Mouse (Mus musculus): ENCODE measurements around the gene Atp2a2. TPM values are rescaled to one million over a fixed set of nuclear protein-coding genes. Genes with fewer than 3 reads are reported as not detected.

The Atp2a2 gene
- polyA plus RNA-seq, 1 experiment from 2014 or later: 47.2 TPM

- H3K27ac ChIP-seq (ENCODE audit: low read depth, low read length): peak overlapping the region; percentile 100
- 29% methylated on average over 4 of the region's 4 CpGs for WGBS
- H3K9me3 ChIP-seq (ENCODE audit: control insufficient read depth, low read length): no peaks in the 10 kb centered on the region
- peaks cover 25% of the 10 kb centered on the region for H3K4me1 ChIP-seq (ENCODE audit: control insufficient read depth, insufficient read depth, low read depth, low read length)
- no peak overlapping the region for H3K4me3 ChIP-seq (ENCODE audit: low read length)
- H3K27me3 ChIP-seq (replicated peaks; ENCODE audit: control insufficient read depth, insufficient read depth, low read length): no peaks in the 10 kb centered on the region
- no peak overlapping the region; the same call in 1 of the 2 replicates for H3K4me2 ChIP-seq (ENCODE audit: low read length)
- no peak for ATAC-seq
- no peak overlapping the region for H3K9ac ChIP-seq (ENCODE audit: low read depth, low read length)
- H3K36me3 ChIP-seq (ENCODE audit: control insufficient read depth, insufficient read depth, low read length): no peaks in the 10 kb centered on the region
Measured at GRCm38 (mm10) chr5:122503760-122504119, 1.7 kb upstream of the Atp2a2 start.

- H3K9ac ChIP-seq (ENCODE audit: low read depth, low read length): peak overlapping the region; percentile 90
- peak overlapping the region; percentile 69 for H3K4me2 ChIP-seq (ENCODE audit: low read length)
- no peaks in the 10 kb centered on the region for H3K9me3 ChIP-seq (ENCODE audit: control insufficient read depth, low read length)
- peak overlapping the region; percentile 94 for H3K4me3 ChIP-seq (ENCODE audit: low read length)
- no peaks in the 10 kb centered on the region for H3K27me3 ChIP-seq (replicated peaks; ENCODE audit: control insufficient read depth, insufficient read depth, low read length)
- no peaks in the 10 kb centered on the region for H3K36me3 ChIP-seq (ENCODE audit: control insufficient read depth, insufficient read depth, low read length)
- peak overlapping the region; percentile 100 for H3K27ac ChIP-seq (ENCODE audit: low read depth, low read length)
- peaks cover 29% of the 10 kb centered on the region for H3K4me1 ChIP-seq (ENCODE audit: control insufficient read depth, insufficient read depth, low read depth, low read length)
- WGBS: 21% methylated on average over 15 of the region's 15 CpGs
- no peak for ATAC-seq
Measured at GRCm38 (mm10) chr5:122503015-122503759, 1.2 kb upstream of the Atp2a2 start.

GRCm38 (mm10) chr5:122501101-122502076 lies 636 bp downstream of the Atp2a2 start:
- H3K27me3 ChIP-seq (replicated peaks; ENCODE audit: control insufficient read depth, insufficient read depth, low read length): no peaks in the 10 kb centered on the region
- H3K4me1 ChIP-seq (ENCODE audit: control insufficient read depth, insufficient read depth, low read depth, low read length): peaks cover 35% of the 10 kb centered on the region
- H3K36me3 ChIP-seq (ENCODE audit: control insufficient read depth, insufficient read depth, low read length): no peaks in the 10 kb centered on the region
- peak overlapping the region; percentile 100 for H3K9ac ChIP-seq (ENCODE audit: low read depth, low read length)
- H3K27ac ChIP-seq (ENCODE audit: low read depth, low read length): peak overlapping the region; percentile 100
- H3K4me2 ChIP-seq (ENCODE audit: low read length): peak overlapping the region; percentile 60
- ATAC-seq: peak; percentile 9
- under 1% methylated on average over 83 of the region's 113 CpGs for WGBS
- peak overlapping the region; percentile 94 for H3K4me3 ChIP-seq (ENCODE audit: low read length)
- H3K9me3 ChIP-seq (ENCODE audit: control insufficient read depth, low read length): no peaks in the 10 kb centered on the region

- no peaks in the 10 kb centered on the region for H3K36me3 ChIP-seq (ENCODE audit: control insufficient read depth, insufficient read depth, low read length)
- H3K4me2 ChIP-seq (ENCODE audit: low read length): peak overlapping the region; percentile 60
- peak overlapping the region; percentile 100 for H3K9ac ChIP-seq (ENCODE audit: low read depth, low read length)
- peaks cover 35% of the 10 kb centered on the region for H3K4me1 ChIP-seq (ENCODE audit: control insufficient read depth, insufficient read depth, low read depth, low read length)
- no peaks in the 10 kb centered on the region for H3K27me3 ChIP-seq (replicated peaks; ENCODE audit: control insufficient read depth, insufficient read depth, low read length)
- no peak overlapping the region for H3K27ac ChIP-seq (ENCODE audit: low read depth, low read length)
- ATAC-seq: no peak
- H3K9me3 ChIP-seq (ENCODE audit: control insufficient read depth, low read length): no peaks in the 10 kb centered on the region
- H3K4me3 ChIP-seq (ENCODE audit: low read length): peak overlapping the region; percentile 94
- WGBS: 38% methylated on average over 5 of the region's 5 CpGs
Measured at GRCm38 (mm10) chr5:122500563-122500962, 1.5 kb downstream of the Atp2a2 start.

- Histone ChIP-seq H3K4me3 (ENCODE audit: low read length) (peak overlapping the region; percentile 94), H3K36me3 (ENCODE audit: control insufficient read depth, insufficient read depth, low read length) (no peaks in the 10 kb centered on the region), H3K4me1 (ENCODE audit: control insufficient read depth, insufficient read depth, low read depth, low read length) (peaks cover 35% of the 10 kb centered on the region), H3K27me3 (replicated peaks; ENCODE audit: control insufficient read depth, insufficient read depth, low read length) (no peaks in the 10 kb centered on the region), H3K27ac (ENCODE audit: low read depth, low read length) (no peak overlapping the region), H3K9me3 (ENCODE audit: control insufficient read depth, low read length) (no peaks in the 10 kb centered on the region), H3K4me2 (ENCODE audit: low read length) (peak overlapping the region; percentile 60), H3K9ac (ENCODE audit: low read depth, low read length) (no peak overlapping the region; the same call in 1 of the 2 replicates)
- 36% methylated on average over 4 of the region's 4 CpGs for WGBS
- no peak for ATAC-seq
Measured at GRCm38 (mm10) chr5:122500141-122500540, 1.9 kb downstream of the Atp2a2 start.

- Histone ChIP-seq H3K4me2 (ENCODE audit: low read length) (peak overlapping the region; percentile 33), H3K4me3 (ENCODE audit: low read length) (peak overlapping the region; percentile 16; the same call in 1 of the 2 replicates), H3K27ac (ENCODE audit: low read depth, low read length) (no peak overlapping the region), H3K9ac (ENCODE audit: low read depth, low read length) (no peak overlapping the region), H3K4me1 (ENCODE audit: control insufficient read depth, insufficient read depth, low read depth, low read length) (peaks cover 28% of the 10 kb centered on the region), H3K27me3 (replicated peaks; ENCODE audit: control insufficient read depth, insufficient read depth, low read length) (no peaks in the 10 kb centered on the region), H3K36me3 (ENCODE audit: control insufficient read depth, insufficient read depth, low read length) (0 out of 2 replicates have a peak, but pooled peaks cover 3% of the 10 kb centered on the region), H3K9me3 (ENCODE audit: control insufficient read depth, low read length) (no peaks in the 10 kb centered on the region)
- 68% methylated on average over 2 of the region's 2 CpGs for WGBS
- no peak for ATAC-seq
Measured at GRCm38 (mm10) chr5:122498046-122498445, 4.0 kb downstream of the Atp2a2 start.

- no peaks in the 10 kb centered on the region for H3K9me3 ChIP-seq (ENCODE audit: control insufficient read depth, low read length)
- no peak overlapping the region for H3K4me2 ChIP-seq (ENCODE audit: low read length)
- no peak overlapping the region for H3K27ac ChIP-seq (ENCODE audit: low read depth, low read length)
- H3K36me3 ChIP-seq (ENCODE audit: control insufficient read depth, insufficient read depth, low read length): peaks cover 3% of the 10 kb centered on the region; the same call in 1 of the 2 replicates
- H3K4me1 ChIP-seq (ENCODE audit: control insufficient read depth, insufficient read depth, low read depth, low read length): peaks cover 24% of the 10 kb centered on the region
- no peak overlapping the region for H3K4me3 ChIP-seq (ENCODE audit: low read length)
- no peaks in the 10 kb centered on the region for H3K27me3 ChIP-seq (replicated peaks; ENCODE audit: control insufficient read depth, insufficient read depth, low read length)
- H3K9ac ChIP-seq (ENCODE audit: low read depth, low read length): no peak overlapping the region
- ATAC-seq: no peak
- WGBS: 89% methylated on average over 4 of the region's 4 CpGs
Measured at GRCm38 (mm10) chr5:122496990-122497389, 5.0 kb downstream of the Atp2a2 start.

- no peak overlapping the region for H3K4me2 ChIP-seq (ENCODE audit: low read length)
- no peak overlapping the region for H3K9ac ChIP-seq (ENCODE audit: low read depth, low read length)
- no peaks in the 10 kb centered on the region for H3K9me3 ChIP-seq (ENCODE audit: control insufficient read depth, low read length)
- H3K27me3 ChIP-seq (replicated peaks; ENCODE audit: control insufficient read depth, insufficient read depth, low read length): no peaks in the 10 kb centered on the region
- 81% methylated on average over 1 of the region's 1 CpGs for WGBS
- ATAC-seq: no peak
- H3K4me3 ChIP-seq (ENCODE audit: low read length): no peak overlapping the region
- H3K4me1 ChIP-seq (ENCODE audit: control insufficient read depth, insufficient read depth, low read depth, low read length): peaks cover 15% of the 10 kb centered on the region
- H3K27ac ChIP-seq (ENCODE audit: low read depth, low read length): no peak overlapping the region
- H3K36me3 ChIP-seq (ENCODE audit: control insufficient read depth, insufficient read depth, low read length): peaks cover 20% of the 10 kb centered on the region
Measured at GRCm38 (mm10) chr5:122494449-122494848, 7.6 kb downstream of the Atp2a2 start.

- 82% methylated on average over 2 of the region's 2 CpGs for WGBS
- H3K4me1 ChIP-seq (ENCODE audit: control insufficient read depth, insufficient read depth, low read depth, low read length): peaks cover 5% of the 10 kb centered on the region
- H3K27me3 ChIP-seq (replicated peaks; ENCODE audit: control insufficient read depth, insufficient read depth, low read length): no peaks in the 10 kb centered on the region
- H3K36me3 ChIP-seq (ENCODE audit: control insufficient read depth, insufficient read depth, low read length): peaks cover 28% of the 10 kb centered on the region
- no peak for ATAC-seq
- no peak overlapping the region for H3K4me3 ChIP-seq (ENCODE audit: low read length)
- H3K27ac ChIP-seq (ENCODE audit: low read depth, low read length): no peak overlapping the region
- no peaks in the 10 kb centered on the region for H3K9me3 ChIP-seq (ENCODE audit: control insufficient read depth, low read length)
- no peak overlapping the region for H3K4me2 ChIP-seq (ENCODE audit: low read length)
- H3K9ac ChIP-seq (ENCODE audit: low read depth, low read length): no peak overlapping the region
Measured at GRCm38 (mm10) chr5:122493035-122493434, 9.0 kb downstream of the Atp2a2 start.
